Mouse (Mus musculus) cortical plate, adult 2 months (tissue): Measurements from ENCODE around the gene Pdgfa.

Experiments
- CTCF ChIP-seq: fragments of 200-500 bp; IDR thresholded peaks from 2 replicates; pipeline ENCODE4 v1.5.1; 2011; ENCODE audit warnings: mild to moderate bottlenecking, control low read depth, low read length; ENCODE audit not compliant: insufficient read depth; ENCODE audit errors: extremely low read depth
- POLR2A ChIP-seq: fragments of 200-500 bp; IDR thresholded peaks from 2 replicates; pipeline ENCODE4 v1.6.1; 2011; ENCODE audit warnings: mild to moderate bottlenecking, low read length, control low read depth; ENCODE audit not compliant: insufficient read depth; ENCODE audit errors: extremely low read depth

DNA sequence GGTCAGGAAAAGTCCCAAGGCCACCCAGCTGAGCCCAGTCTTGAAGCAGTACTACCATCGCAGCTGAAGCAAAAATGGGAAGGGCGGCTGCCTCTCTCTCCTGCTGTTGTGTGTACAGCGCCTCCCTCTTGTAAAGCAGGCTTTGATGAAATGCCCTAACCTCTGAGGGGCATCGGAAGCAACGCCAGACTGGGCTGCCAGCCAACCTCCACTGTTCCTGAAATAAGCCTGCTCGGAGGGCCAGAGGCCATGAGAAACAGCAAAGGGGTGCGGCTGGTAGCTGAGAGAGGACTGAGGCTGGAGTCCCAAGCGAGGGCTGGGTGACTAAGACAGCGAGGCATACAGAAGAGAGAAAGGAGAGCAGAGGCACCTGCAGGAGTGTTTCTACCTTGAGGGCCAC, 8.4 kb downstream of the Pdgfa start:
- TF ChIP-seq CTCF = no peak
- no peak for TF ChIP-seq POLR2A
